Mouse (Mus musculus): ENCODE results near the gene B3gnt2. TPM values are rescaled to one million over a fixed set of nuclear protein-coding genes. Genes with fewer than 3 reads are reported as not detected.

The B3gnt2 gene
- polyA plus RNA-seq, 1 experiment from 2014 or later = 7.5 TPM

DNA sequence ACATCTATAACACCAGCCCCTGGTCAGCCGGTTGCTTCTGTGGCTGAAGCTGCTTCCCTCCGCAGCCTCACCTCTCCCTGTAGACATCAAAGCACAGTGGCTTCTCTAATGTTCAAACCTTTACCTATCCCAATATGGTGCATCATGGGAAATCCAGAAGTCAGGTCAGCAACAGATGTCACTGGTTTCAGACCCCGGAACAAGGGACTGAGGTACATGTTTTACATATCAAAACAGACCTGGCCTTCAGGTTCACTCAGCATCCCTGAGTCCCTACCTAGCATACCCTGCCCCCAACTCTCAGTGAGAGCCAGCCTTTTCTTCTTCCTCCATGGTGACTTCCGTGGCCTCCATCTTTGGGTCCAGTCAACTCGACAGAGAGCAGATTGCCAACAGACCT lies 61.8 kb downstream of the B3gnt2 start:
- no peak for TF ChIP-seq CTCF (IDR thresholded peaks at IDR 0.05; ENCODE audit: low read depth)
- no peak overlapping the region for H3K4me3 ChIP-seq (ENCODE audit: low read depth, low read length)
- WGBS = 66% methylated on average over 5 of the region's 5 CpGs
- H3K27me3 ChIP-seq (ENCODE audit: insufficient read depth, low read length) = no peaks in the 10 kb centered on the region
- no peak overlapping the region; the same call in 1 of the 2 replicates for H3K27ac ChIP-seq (ENCODE audit: low read depth)
- no peak for DNase-seq
- no peak for ATAC-seq (ENCODE audit: insufficient read depth)
- H3K36me3 ChIP-seq (ENCODE audit: insufficient read depth) = no peaks in the 10 kb centered on the region
- H3K9ac ChIP-seq = no peak overlapping the region
- peaks cover 14% of the 10 kb centered on the region for H3K4me1 ChIP-seq (ENCODE audit: insufficient read depth)
- no peak overlapping the region for H3K4me2 ChIP-seq
- no peaks in the 10 kb centered on the region for H3K9me3 ChIP-seq (ENCODE audit: low read depth, low read length)

DNA sequence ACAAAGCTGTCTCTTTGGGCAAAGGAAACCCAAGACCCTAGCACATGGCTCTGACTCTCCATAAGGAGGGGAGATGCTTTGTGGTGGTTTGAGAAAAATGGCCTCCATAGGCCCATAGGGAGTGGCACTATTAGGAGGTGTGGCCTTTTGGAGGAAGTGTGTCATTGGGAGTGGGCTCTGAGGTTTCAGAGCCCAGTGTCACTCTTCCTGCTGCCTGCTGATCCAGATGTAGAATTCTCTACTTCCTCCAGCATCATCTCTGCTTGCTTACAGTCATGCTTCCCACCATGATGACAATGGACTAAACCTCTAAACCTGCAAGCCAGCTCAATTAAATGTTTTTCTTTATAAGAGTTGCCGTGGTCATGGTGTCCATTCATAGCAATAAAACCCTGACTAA lies 66.0 kb downstream of the B3gnt2 start:
- no peaks in the 10 kb centered on the region for H3K27me3 ChIP-seq (ENCODE audit: insufficient read depth, low read length)
- 90% methylated on average over 1 of the region's 1 CpGs for WGBS
- no peak for DNase-seq
- H3K4me2 ChIP-seq = no peak overlapping the region
- H3K4me3 ChIP-seq (ENCODE audit: low read depth, low read length) = no peak overlapping the region
- no peaks in the 10 kb centered on the region for H3K9me3 ChIP-seq (ENCODE audit: low read depth, low read length)
- no peak for TF ChIP-seq CTCF (IDR thresholded peaks at IDR 0.05; ENCODE audit: low read depth)
- H3K36me3 ChIP-seq (ENCODE audit: insufficient read depth) = no peaks in the 10 kb centered on the region
- no peak for ATAC-seq (ENCODE audit: insufficient read depth)
- H3K4me1 ChIP-seq (ENCODE audit: insufficient read depth) = peaks cover 7% of the 10 kb centered on the region
- H3K9ac ChIP-seq = no peak overlapping the region
- H3K27ac ChIP-seq (ENCODE audit: low read depth) = no peak overlapping the region

DNA sequence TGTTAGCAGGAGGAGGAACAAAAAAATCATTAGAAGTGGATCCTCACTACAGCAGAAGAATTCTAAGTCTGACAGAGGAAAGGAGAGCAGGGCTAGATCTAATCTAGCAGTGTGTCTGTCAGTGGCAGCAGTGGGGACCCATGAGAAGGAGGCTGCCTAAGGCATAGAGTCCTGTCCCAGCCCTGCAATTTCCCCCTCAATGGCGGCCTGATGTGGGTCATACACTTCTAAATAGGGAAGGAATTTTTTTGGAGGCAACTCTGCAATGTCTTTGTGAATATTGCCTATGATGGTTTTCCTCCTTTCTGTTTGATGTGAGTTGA lies 66.9 kb downstream of the B3gnt2 start:
- H3K4me3 ChIP-seq (ENCODE audit: low read depth, low read length) = no peak overlapping the region
- no peak for TF ChIP-seq CTCF (IDR thresholded peaks at IDR 0.05; ENCODE audit: low read depth)
- 83% methylated on average over 1 of the region's 1 CpGs for WGBS
- no peaks in the 10 kb centered on the region for H3K36me3 ChIP-seq (ENCODE audit: insufficient read depth)
- DNase-seq (no peak), ATAC-seq (ENCODE audit: insufficient read depth) (no peak)
- no peaks in the 10 kb centered on the region; the same call in 1 of the 2 replicates for H3K4me1 ChIP-seq (ENCODE audit: insufficient read depth)
- no peaks in the 10 kb centered on the region for H3K9me3 ChIP-seq (ENCODE audit: low read depth, low read length)
- H3K4me2 ChIP-seq = no peak overlapping the region
- no peak overlapping the region for H3K27ac ChIP-seq (ENCODE audit: low read depth)
- H3K9ac ChIP-seq = no peak overlapping the region
- H3K27me3 ChIP-seq (ENCODE audit: insufficient read depth, low read length) = no peaks in the 10 kb centered on the region

DNA sequence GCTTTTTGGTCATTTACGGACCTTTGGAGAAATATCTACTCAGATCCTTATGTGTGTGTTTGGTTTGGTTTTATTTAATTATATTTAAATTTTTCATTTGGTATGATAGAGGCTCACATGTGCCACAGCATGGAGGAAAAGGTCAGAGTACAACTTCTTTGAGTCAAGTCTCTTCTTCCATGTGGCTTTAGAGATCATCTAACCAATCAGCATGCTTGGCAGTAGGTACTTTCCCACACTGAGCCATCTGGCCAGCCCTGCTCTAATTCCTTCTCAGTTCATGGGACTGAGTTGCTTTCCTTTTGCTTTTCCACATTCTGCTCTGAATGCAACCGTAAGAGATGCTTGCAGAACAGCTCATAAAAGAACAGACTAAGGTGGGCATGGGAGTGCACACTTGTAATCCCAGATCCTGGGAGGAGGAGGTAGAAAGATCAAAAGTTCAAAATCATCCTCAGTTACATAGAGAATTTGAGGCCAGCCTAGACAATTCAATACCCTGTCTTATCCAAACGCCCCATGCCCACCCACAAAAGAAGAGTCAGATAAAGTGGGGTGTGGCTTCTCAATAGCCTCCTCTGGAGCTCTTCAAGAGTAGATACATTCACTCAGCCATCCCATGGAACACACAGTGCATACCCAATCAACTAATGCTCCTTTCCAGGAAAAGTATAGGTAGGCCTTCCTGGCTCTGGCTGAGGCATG lies 67.4 kb downstream of the B3gnt2 start:
- Histone ChIP-seq H3K27me3 (ENCODE audit: insufficient read depth, low read length) (no peaks in the 10 kb centered on the region), H3K9me3 (ENCODE audit: low read depth, low read length) (no peaks in the 10 kb centered on the region), H3K27ac (ENCODE audit: low read depth) (no peak overlapping the region), H3K4me3 (ENCODE audit: low read depth, low read length) (no peak overlapping the region), H3K36me3 (ENCODE audit: insufficient read depth) (no peaks in the 10 kb centered on the region), H3K4me1 (ENCODE audit: insufficient read depth) (no peaks in the 10 kb centered on the region), H3K9ac (no peak overlapping the region), H3K4me2 (no peak overlapping the region)
- 87% methylated on average over 3 of the region's 3 CpGs for WGBS
- ATAC-seq (ENCODE audit: insufficient read depth) (no peak), DNase-seq (no peak)
- TF ChIP-seq CTCF (IDR thresholded peaks at IDR 0.05; ENCODE audit: low read depth) = no peak

DNA sequence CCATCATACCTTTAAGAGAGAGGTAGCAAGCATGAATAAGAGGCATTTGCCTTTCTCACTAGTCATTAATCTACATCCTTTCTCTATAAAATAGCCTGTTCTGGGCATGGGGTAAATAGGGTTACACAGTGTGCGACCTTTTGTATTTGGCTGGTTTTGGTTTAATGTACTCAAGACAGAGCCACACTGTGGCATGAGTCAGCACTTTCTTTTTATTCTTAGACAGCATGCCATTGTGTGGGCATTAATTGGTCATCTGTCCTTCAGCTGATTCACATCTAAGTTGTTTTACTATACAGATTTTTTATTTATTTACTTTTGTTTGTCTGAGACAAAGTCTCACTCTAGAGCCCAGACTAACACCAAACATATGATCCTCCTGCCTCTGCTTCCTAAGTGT lies 68.6 kb downstream of the B3gnt2 start:
- DNase-seq (no peak), ATAC-seq (ENCODE audit: insufficient read depth) (no peak)
- no peaks in the 10 kb centered on the region for H3K9me3 ChIP-seq (ENCODE audit: low read depth, low read length)
- WGBS = 89% methylated on average over 1 of the region's 1 CpGs
- no peak overlapping the region for H3K9ac ChIP-seq
- no peaks in the 10 kb centered on the region for H3K36me3 ChIP-seq (ENCODE audit: insufficient read depth)
- H3K4me2 ChIP-seq = no peak overlapping the region
- no peaks in the 10 kb centered on the region for H3K4me1 ChIP-seq (ENCODE audit: insufficient read depth)
- H3K4me3 ChIP-seq (ENCODE audit: low read depth, low read length) = no peak overlapping the region
- no peak overlapping the region for H3K27ac ChIP-seq (ENCODE audit: low read depth)
- TF ChIP-seq CTCF (IDR thresholded peaks at IDR 0.05; ENCODE audit: low read depth) = no peak
- H3K27me3 ChIP-seq (ENCODE audit: insufficient read depth, low read length) = no peaks in the 10 kb centered on the region

DNA sequence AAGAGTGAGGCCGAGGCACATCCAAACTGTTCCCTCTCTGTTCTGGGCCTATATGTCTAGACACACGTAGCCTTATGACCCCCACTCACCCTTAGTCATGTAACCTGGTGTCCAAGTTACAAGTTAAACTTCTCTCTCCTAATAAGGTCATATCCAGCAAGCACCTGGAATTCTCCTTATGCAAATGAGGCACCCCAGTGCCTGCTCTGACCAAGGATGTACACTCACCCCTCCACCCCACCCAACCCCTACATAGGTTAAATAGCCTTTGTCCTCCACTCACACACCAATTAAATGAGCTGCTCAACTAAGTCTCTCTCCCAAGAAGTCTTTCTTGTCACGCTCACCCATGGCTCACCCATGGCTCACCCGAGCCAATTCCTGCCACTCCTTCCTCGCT lies 69.0 kb downstream of the B3gnt2 start:
- Histone ChIP-seq H3K36me3 (ENCODE audit: insufficient read depth) (no peaks in the 10 kb centered on the region), H3K4me3 (ENCODE audit: low read depth, low read length) (no peak overlapping the region), H3K9me3 (ENCODE audit: low read depth, low read length) (no peaks in the 10 kb centered on the region), H3K27me3 (ENCODE audit: insufficient read depth, low read length) (no peaks in the 10 kb centered on the region), H3K27ac (ENCODE audit: low read depth) (no peak overlapping the region), H3K4me1 (ENCODE audit: insufficient read depth) (no peaks in the 10 kb centered on the region), H3K9ac (no peak overlapping the region), H3K4me2 (no peak overlapping the region)
- TF ChIP-seq CTCF (IDR thresholded peaks at IDR 0.05; ENCODE audit: low read depth) = no peak
- 82% methylated on average over 5 of the region's 5 CpGs for WGBS
- ATAC-seq (ENCODE audit: insufficient read depth) = no peak
- DNase-seq = no peak

DNA sequence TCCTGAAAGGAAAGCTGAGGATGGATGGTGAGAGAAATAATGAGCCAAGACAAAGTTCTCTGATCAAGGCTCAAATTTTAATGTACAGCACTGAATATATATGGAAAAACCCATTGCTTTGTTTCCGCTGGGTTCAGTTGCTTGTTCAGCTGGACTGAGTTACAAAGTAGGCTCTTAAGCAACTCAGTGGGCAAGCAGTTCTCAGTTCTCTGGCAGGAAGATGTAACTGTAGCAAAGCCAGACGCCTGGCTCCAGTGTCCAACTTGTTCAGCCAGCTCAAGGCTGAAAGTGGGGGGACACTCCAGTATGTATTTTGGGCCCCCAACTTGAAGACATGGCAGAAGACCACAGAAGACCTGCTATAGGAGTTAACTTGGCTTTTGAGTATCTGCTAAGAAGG lies 72.9 kb downstream of the B3gnt2 start:
- WGBS = 85% methylated on average over 2 of the region's 2 CpGs
- no peaks in the 10 kb centered on the region for H3K27me3 ChIP-seq (ENCODE audit: insufficient read depth, low read length)
- no peak overlapping the region for H3K4me3 ChIP-seq (ENCODE audit: low read depth, low read length)
- no peaks in the 10 kb centered on the region for H3K9me3 ChIP-seq (ENCODE audit: low read depth, low read length)
- no peak overlapping the region for H3K4me2 ChIP-seq
- no peaks in the 10 kb centered on the region for H3K36me3 ChIP-seq (ENCODE audit: insufficient read depth)
- ATAC-seq (ENCODE audit: insufficient read depth) (no peak), DNase-seq (no peak)
- H3K27ac ChIP-seq (ENCODE audit: low read depth) = no peak overlapping the region
- TF ChIP-seq CTCF (IDR thresholded peaks at IDR 0.05; ENCODE audit: low read depth) = no peak
- no peaks in the 10 kb centered on the region for H3K4me1 ChIP-seq (ENCODE audit: insufficient read depth)
- no peak overlapping the region for H3K9ac ChIP-seq

DNA sequence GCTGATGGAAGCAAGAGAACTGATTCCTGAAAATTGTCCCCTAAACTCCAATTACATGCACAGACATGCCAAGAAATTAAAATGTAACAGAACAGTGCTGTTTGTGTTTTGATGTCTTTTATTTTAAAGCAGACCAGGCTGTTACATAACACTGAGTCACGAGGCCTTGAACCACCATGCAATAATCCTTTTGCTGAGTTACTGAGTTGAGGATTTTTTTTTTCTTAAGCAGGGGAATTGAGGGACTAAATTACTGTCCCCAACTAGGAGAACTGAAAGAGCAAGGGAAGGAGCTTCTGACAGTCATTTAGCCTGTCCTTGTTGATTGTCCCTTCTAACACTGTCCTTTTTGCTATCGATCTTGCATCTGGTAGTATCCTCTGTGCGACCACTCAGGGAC lies 76.3 kb downstream of the B3gnt2 start:
- H3K4me1 ChIP-seq (ENCODE audit: insufficient read depth) = no peaks in the 10 kb centered on the region
- H3K9me3 ChIP-seq (ENCODE audit: low read depth, low read length) = no peaks in the 10 kb centered on the region
- ATAC-seq (ENCODE audit: insufficient read depth) (no peak), DNase-seq (no peak)
- no peaks in the 10 kb centered on the region for H3K27me3 ChIP-seq (ENCODE audit: insufficient read depth, low read length)
- no peaks in the 10 kb centered on the region for H3K36me3 ChIP-seq (ENCODE audit: insufficient read depth)
- H3K4me2 ChIP-seq = no peak overlapping the region
- no peak overlapping the region for H3K9ac ChIP-seq
- no peak for TF ChIP-seq CTCF (IDR thresholded peaks at IDR 0.05; ENCODE audit: low read depth)
- WGBS = 81% methylated on average over 3 of the region's 3 CpGs
- no peak overlapping the region for H3K27ac ChIP-seq (ENCODE audit: low read depth)
- no peak overlapping the region for H3K4me3 ChIP-seq (ENCODE audit: low read depth, low read length)

Data from lung, embryonic 14.5 days (tissue).